Mouse (Mus musculus): ENCODE results near the gene Anks1b. TPM values are rescaled to one million over a fixed set of nuclear protein-coding genes. Genes with fewer than 3 reads are reported as not detected.
"Not testable (repeated sequence)": the region's sequence is repeated elsewhere in the genome, so short reads cannot be mapped to it uniquely, and the experiment has no call there.

The Anks1b gene
- total RNA-seq, 2 experiments from 2014 or later, result 0.30 to 0.44 TPM

GRCm38 (mm10) chr10:90630794-90631193 is 757.5 kb downstream of the Anks1b start:
- DNase-seq; intact Hi-C loops (cut with DNase I): not testable (repeated sequence)

GRCm38 (mm10) chr10:90637352-90637751 is 764.0 kb downstream of the Anks1b start:
- DNase-seq, result no peak
- intact Hi-C loops (cut with DNase I), result no loop called here

DNA sequence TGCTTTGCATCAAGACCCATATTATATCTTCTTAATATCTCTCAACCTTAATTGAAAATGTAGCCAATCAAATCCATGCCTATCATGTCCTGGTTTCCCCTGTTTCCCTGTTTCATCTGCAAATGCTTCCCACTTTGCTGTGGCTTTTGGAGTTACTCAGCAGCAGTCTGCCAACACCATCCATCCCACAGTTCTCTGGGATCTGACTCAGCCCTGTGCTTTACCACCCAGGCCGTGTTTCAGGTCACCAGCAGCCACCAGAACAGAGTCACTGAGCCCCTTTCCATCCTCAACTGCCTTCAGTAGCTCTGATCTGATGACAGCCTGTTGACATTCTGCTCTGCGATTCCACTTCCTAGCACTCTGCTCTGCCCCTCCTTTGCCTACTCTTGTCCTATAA is 776.4 kb downstream of the Anks1b start:
- intact Hi-C loops (cut with DNase I), result no loop called here
- no peak for DNase-seq

- peak in 1 of 2 experiments; percentile 16 for DNase-seq
- intact Hi-C loops (cut with DNase I), result no loop called here
Observed at GRCm38 (mm10) chr10:90657416-90658120, 784.3 kb downstream of the Anks1b start.

DNA sequence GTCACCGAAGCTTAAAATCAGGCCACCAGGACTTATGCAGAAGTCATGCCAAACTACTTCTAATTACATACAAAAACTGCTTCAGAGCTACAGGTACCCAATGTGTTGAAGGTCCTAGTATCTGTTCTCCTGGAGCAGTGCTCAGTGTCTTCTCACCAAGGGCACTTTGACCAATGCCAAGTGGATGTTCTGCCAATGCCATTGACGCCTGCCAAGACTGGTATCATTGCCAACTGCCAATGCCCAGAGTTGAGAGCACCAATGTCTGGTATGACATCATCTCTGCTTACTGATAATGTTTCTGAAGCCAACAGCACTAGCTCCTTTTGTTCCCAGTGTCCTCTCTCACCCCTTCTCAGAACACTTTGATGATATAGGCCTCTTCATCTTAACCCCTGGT is 793.4 kb downstream of the Anks1b start:
- intact Hi-C loops (cut with DNase I), result loop anchor here (5.0 to 10.0 kb wide), 2 partner anchors 132 to 154 kb away; no protein-coding TSS in a partner anchor
- DNase-seq, result peak; percentile 68 to 71

GRCm38 (mm10) chr10:90670291-90670690 is 797.0 kb downstream of the Anks1b start:
- intact Hi-C loops (cut with DNase I), result no loop called here
- no peak for DNase-seq

DNA sequence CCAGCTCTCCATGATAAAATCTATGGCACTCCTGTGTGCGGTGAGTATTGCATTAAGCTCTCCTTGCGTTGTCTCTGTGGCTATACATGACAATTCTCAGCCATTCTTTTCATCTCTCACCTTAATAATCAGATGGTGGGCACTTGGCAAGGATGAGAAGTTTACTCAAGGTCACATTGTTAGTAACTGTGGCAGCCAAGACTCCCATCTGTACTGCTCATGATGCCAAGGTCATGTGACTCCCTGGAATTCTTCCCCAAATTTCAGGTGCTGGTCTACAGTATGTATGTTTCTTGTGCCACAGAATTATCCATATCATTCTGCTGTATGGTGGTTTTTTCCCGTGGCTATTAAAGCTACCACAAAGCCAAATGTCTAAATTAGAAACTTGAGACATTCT is 798.8 kb downstream of the Anks1b start:
- DNase-seq, result no peak
- intact Hi-C loops (cut with DNase I), result no loop called here

GRCm38 (mm10) chr10:90674362-90674761 is 801.1 kb downstream of the Anks1b start:
- no peak for DNase-seq
- intact Hi-C loops (cut with DNase I), result no loop called here

- DNase-seq, result no peak
- intact Hi-C loops (cut with DNase I), result no loop called here
Observed at GRCm38 (mm10) chr10:90677421-90677820, 804.1 kb downstream of the Anks1b start.

GRCm38 (mm10) chr10:90679713-90680470 is 806.6 kb downstream of the Anks1b start:
- no peak for DNase-seq
- intact Hi-C loops (cut with DNase I), result loop anchor here (1.0 kb wide), 1 partner anchor 26 kb away; no protein-coding TSS in a partner anchor

DNA sequence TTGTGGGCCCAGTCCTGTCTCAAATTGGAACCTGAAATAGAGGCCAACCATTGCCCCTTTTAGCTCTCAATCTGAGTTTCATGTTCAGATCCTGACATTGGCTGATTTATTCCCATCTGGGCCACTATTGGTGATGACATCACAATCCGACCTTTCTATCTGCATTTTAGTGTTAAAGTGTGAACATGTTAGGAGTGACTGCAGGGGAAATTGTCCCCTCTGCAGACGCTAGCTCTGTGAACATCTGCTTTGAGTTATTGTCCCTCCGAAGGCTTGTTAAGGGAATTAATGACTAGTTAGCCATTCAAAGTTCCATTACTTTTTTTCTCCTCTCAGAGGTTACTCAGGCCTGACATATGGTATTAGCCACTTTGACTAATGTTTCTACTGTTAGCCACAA is 810.5 kb downstream of the Anks1b start:
- intact Hi-C loops (cut with DNase I), result no loop called here
- DNase-seq, result no peak

DNA sequence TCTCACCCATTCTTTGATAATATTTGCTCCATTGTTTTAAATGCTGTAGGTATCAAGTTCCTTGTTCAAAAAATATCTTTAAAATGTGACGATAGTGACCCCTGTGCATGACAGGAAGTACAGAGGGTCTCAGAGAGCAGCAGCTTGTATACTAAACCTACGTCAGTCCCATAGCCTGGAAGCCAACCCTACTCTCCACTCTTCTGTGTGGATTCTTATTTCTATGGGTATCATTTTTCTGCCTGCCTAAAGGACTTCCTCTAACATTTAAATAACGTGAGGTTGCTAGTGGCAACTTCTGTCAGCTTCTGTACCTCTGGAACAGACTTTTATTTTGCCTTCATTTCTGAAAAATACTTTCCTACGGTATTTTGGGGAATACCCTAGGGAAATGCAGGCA is 812.1 kb downstream of the Anks1b start:
- intact Hi-C loops (cut with DNase I), result no loop called here
- DNase-seq, result no peak

- intact Hi-C loops (cut with DNase I), result no loop called here
- DNase-seq, result no peak
Observed at GRCm38 (mm10) chr10:90688153-90688552, 814.8 kb downstream of the Anks1b start.

DNA sequence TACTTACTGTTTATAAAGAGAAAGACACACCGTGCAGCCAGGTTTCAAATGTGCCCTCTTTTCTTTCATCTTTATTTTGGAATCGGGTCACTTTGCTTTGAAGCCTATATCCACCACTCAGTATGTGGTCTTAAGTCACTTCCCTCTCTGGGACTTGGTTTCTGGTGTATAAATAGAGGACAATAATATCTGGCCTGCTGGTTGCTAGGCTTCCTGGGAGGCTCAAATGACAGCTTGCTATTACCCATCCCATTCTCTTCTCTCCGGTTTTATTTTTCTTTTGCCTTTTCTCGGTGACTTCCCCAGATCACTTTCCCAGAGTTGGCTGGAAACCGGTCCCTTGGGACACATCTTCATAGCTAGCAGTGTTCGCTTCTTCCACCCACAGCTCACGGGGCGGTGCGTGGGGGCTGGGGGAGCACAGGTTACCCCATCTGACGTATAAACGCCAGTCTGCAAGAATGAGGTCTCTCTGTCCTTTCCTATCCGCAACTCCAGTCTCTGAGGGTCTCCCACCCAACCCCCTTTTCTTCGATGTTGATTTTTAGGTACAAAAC is 815.5 kb downstream of the Anks1b start:
- intact Hi-C loops (cut with DNase I), result no loop called here
- no peak for DNase-seq

DNA sequence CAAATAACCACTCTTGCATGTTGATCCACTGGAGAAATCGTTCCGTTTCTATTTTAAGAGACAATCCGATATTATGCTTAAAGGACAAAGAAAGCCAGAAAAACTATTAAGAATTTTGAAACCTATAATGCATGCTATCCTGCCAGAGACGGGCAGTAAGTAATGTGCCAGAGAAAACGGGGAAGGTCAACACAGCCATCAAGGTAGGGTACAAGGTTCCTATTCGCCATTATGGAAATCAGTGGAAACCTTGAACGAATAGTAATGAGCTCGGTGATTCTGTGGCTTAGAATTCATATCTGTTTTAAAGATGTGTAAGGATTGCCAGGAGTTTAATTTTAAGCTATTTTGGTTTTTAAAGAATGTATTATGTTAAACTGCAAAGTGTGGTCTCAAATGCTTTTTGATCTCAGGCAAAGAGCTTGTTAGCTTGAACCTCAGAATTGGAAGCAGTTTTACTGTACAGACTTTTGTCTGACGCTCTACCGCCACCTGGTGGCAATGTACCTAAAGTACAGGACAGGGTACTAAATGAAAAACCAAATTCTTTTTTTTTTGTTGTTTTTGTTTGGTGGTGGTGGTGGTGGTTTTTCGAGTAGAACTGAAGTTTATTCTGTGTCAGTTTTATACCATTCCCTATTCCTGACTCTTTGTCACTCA is 816.7 kb downstream of the Anks1b start:
- DNase-seq, result peak; percentile 51 to 72
- intact Hi-C loops (cut with DNase I), result loop anchor here (1.0 to 10.0 kb wide), 3 partner anchors 455 to 609 kb away; no protein-coding TSS in a partner anchor

DNA sequence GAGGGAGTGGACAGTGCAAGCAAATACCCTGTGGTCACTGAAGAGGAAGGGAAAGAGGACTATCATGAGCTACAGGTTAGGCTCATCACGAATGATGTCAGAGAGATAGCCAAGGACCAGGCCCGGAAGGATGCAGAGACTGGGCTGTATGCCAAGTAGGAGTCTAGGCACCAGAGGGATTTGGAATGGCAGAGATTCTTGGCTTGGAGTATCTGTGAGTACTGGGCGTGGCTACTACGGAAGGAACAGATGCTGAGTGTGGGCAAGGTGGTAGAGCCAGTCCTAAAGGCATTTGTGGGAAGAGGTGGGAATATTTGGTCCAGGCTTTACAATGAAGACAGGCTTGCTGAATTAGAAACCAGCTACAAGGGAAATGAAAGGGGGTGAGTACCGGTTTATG is 823.4 kb downstream of the Anks1b start:
- intact Hi-C loops (cut with DNase I), result loop anchor here (10.0 kb wide), 1 partner anchor 462 kb away; no protein-coding TSS in a partner anchor

DNA sequence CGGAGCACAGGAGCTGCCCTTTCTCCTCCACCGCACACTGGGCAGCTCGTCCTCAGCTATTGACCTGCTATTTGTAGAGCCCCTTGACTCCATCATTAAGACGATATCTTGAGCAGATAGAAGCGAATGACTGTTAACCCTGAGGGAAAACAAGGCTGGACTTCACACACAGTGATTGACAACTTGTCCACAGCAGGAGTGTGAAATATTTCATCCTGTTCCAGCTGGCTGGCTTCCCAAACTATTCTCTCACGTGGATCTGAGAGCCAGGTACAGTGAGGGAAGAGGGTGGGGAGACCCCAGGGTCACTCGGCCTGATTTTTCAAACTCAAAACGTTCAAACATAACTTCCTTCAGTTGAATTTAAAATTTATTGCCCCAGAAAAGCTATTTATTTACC is 824.1 kb downstream of the Anks1b start:
- intact Hi-C loops (cut with DNase I), result loop anchor here (10.0 kb wide), 1 partner anchor 463 kb away; no protein-coding TSS in a partner anchor
- DNase-seq, result no peak

More for the DNA sequence above, 823.4 kb downstream of the Anks1b start:
- no peak for DNase-seq

- intact Hi-C loops (cut with DNase I), result loop anchor here (10.0 kb wide), 1 partner anchor 464 kb away; no protein-coding TSS in a partner anchor
- DNase-seq, result no peak
Observed at GRCm38 (mm10) chr10:90699211-90699610, 825.9 kb downstream of the Anks1b start.

DNA sequence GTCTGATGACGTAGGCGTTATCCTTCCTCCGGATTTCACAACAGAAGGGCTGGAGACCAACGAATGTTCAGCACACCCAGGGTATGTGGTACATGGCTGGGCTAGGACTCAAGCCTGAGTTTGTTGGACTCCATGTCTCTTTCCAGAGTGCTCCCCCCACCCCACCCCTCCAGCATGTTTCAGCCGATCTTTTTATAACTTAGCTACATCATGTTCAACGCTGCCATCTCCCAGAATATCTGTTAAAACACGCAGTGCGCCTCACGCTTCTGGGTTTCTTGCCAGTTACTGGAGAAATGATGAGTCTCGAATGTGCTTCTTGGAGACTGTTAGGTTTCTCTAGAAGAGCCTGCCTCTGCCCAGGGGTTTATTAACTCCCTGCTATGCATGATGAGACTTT is 831.3 kb downstream of the Anks1b start:
- intact Hi-C loops (cut with DNase I), result no loop called here
- DNase-seq, result no peak

DNA sequence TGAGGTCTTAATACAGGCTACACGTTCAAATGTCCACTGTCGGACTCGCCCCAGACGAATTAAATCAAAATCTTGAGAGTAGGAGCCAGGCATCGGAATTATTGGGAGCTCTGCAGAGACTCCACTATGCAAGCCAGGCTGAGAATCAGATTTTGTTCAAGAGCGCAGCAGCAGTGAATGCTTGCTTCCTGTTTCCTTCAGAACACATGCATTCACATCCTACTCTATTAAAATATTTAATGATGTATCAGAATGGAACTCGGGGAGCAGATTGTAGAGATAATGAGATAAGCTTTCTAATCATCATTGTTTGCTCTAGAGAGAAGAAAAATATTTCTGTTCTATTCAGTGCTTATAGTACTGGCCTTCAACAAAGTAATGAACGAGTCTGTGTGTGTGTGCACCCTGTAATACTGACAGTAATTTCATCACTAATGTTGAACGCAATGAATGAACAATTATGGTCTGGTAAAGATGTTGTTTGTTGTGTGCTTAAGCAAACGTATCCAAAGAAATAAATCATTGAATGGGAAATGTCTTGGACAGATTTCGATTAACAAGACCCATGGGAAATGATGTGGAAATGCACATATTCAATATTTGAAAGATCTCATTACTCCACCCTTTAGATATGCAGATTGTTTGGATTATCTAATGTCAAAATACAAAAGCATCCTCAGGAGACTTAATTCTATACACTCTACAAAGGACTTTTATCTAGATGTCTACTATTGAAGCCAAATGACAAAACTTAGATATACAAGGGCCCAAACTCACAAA is 835.7 kb downstream of the Anks1b start:
- no peak for DNase-seq
- intact Hi-C loops (cut with DNase I), result no loop called here

All from heart, postnatal 36 days (tissue).